Mouse (Mus musculus) erythroblast, embryonic 14.5 days (primary cell): ENCODE results near the gene Kri1.

ENCODE experiments used
- GATA1 ChIP-seq: IDR thresholded peaks from 2 replicates; pipeline ENCODE4 v1.6.1; 2012; ENCODE audit warnings: low read length, inconsistent platforms, mixed read lengths
- TAL1 ChIP-seq: IDR thresholded peaks from 3 replicates; pipeline ENCODE4 v1.6.1; 2012; ENCODE audit warnings: low read length, inconsistent platforms, mixed read lengths

DNA sequence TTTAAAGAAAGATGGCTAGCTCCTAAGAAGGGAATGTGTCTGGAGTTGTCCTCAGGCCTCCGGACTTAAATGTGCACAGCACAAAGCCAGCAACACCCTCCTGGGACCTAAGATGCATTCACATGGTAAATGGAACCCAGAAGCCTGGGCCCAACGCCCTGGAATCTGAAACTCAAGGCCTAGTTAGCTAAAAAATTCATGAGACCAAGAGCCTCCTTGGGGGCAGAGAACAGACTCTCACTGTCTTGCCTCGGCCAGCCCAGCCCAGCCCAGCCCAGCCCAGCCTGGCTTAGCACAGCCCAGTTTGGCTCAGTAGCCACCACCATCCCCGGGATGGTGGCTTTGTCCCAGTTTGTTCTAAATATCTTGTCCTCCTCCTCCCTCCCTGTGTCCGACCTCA, 27.7 kb upstream of the Kri1 start:
- TF ChIP-seq TAL1 (no peak), GATA1 (no peak)
